Mouse (Mus musculus) thymus, postnatal 36 days (tissue): ENCODE results near the gene Morn5.

ENCODE experiments used
- DNase-seq, 2 experiments: peaks; one replicate each; pipeline ENCODE4 v3.0.0; 2022; ENCODE audit warnings: mixed read lengths in 2 of 2

Gene Morn5

DNA sequence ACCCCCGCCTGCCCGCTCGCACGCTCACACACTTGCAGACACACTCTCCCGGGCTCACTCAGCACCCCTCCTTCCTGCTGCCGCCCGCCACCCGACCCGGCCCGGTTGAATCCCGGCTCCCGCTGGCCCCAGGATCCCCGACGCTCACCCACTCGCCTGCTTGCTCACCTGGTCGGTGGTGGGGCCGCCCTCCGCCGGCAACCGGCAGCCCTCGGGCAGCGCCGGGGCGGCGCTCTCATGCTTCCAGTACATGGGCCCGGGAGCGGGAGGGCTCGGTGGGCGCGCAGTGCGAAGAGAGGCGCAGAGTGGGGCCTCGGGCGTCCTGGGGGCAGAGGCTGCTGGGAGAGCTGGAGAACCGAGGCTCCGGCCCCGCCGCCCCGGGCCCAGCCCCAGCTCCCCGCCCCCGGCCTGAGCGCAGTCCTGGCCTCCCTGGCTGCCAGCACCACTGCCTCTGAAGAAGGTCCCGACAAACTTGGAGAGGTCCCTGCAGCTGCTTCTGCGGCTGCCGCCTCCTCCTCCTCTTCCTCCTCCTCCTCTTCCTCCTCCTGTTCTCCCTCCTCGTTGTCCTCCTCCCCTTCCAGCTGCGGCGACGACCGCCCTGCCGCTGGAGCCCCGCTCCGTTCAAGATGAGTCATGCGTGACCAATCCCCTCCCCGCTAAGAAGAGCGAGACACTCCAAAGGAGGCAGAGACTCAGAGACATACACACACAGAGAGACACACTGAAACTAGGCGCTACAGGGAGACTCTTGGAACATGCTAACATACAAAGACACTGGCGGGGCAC is 55.9 kb downstream of the Morn5 start, which contains the start of gene Lhx6:
TSS of gene Lhx6 (minus strand) at position 453 of the 786 bp plus-strand sequence.
- DNase-seq, result no peak

GRCm38 (mm10) chr2:36108615-36109014 is 59.4 kb downstream of the Morn5 start:
- no peak for DNase-seq

- DNase-seq, result no peak
Measured at GRCm38 (mm10) chr2:36112632-36113031, 63.4 kb downstream of the Morn5 start.

DNA sequence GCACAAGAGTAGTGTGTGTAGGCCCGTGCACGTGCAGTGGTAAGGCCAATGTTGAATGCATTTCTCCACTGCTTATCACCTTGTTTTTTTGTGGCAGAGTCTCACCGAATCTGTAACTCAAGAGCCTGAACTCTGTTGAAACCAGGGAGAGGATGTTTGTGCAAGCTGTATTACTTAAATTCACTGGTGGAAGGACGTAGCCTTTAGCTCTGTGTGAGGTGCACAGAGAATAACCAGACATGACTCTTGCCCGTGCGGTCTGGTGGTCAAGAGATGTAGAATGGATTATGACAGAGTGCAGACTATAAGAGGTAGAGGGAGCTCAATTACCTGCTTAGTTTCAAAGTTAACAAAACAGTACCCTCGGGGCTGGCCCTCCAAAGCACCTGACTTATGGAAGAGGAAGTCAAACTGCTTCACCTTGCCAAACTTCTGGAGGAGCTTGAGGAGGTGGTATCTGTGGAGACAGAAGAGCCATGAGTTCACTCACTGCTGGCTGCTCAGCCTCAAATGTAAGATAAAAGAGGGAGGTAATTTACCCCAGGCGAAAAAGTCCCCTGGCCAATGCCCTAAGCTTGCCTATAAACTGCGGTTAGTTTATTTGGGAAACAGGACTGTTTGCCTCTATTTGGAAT is 77.7 kb downstream of the Morn5 start:
- no peak for DNase-seq

DNA sequence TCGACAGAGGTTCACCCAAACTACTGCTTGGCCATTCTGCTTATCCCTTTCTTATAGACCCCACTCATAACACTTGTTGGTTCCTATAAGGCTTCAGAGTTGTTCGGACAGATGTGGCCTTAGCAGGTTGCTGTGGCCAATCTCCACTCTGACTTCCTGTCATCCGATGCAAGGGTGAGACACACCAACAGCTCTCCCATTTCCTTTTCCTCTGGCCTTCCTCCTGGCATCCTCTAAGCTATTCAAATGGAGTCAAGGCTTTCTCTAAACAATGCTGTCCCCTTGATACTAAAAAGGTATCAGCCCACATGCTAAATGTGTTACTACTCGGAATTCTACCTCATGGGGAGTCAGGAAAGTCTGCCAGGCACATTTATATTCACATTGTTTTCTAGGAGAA is 78.7 kb downstream of the Morn5 start:
- no peak for DNase-seq

GRCm38 (mm10) chr2:36129051-36129450 is 79.8 kb downstream of the Morn5 start:
- no peak for DNase-seq
